Mouse (Mus musculus): Measurements from ENCODE around the gene Slc39a10.
"Not testable (repeated sequence)": the region's sequence is repeated elsewhere in the genome, so short reads cannot be mapped to it uniquely, and the experiment has no call there.

DNA sequence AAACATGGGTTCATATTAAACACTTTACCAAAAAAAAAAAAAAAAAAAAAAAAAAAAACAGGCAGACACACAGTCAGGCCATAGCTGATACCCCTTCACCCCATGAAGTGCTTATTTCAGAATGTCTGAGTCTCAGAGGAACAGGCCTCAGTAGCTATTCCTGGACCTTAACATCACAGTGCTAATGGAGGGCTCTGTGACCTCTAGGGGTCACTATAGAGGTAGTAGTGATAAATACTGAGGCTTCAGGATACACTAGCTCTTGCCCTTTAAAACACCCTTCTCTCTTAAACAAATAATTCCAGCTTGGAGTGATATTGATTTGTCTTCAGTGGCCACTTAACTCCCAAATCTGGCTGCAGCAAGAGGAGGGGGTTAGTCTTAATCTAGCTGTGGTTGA, 123.3 kb downstream of the Slc39a10 start:
- not testable (repeated sequence) for TF ChIP-seq POLR2A (IDR thresholded peaks at IDR 0.05; ENCODE audit: extremely low read depth, insufficient read depth, low read length); CTCF (IDR thresholded peaks at IDR 0.05; ENCODE audit: low read depth, low read length)

Measured in liver, adult 2 months (tissue).